Mouse (Mus musculus): ENCODE measurements around the gene Spdya.

DNA sequence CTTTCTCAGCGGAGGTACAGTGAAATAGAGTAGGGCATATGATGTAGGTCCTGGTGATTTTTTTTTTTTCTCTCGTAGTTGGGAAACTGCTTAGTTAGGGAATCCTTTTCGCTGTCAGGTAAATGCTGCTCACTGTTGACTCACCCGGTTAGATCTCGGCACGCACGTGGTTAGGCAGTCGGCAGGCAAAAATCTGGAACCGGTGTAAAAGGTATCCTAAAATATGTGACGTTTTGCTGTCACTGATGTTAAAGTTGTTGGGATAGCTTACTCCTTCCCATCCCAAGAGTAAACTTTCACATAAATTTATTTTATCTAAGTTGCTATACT is 65.1 kb downstream of the Spdya start:
- TF ChIP-seq CTCF (IDR thresholded peaks at IDR 0.05): no peak
- no peak for TF ChIP-seq EP300 (IDR thresholded peaks at IDR 0.05)

Measured in lung, postnatal 0 days (tissue).